Mouse (Mus musculus): ENCODE results near the gene Ppm1h.

DNA sequence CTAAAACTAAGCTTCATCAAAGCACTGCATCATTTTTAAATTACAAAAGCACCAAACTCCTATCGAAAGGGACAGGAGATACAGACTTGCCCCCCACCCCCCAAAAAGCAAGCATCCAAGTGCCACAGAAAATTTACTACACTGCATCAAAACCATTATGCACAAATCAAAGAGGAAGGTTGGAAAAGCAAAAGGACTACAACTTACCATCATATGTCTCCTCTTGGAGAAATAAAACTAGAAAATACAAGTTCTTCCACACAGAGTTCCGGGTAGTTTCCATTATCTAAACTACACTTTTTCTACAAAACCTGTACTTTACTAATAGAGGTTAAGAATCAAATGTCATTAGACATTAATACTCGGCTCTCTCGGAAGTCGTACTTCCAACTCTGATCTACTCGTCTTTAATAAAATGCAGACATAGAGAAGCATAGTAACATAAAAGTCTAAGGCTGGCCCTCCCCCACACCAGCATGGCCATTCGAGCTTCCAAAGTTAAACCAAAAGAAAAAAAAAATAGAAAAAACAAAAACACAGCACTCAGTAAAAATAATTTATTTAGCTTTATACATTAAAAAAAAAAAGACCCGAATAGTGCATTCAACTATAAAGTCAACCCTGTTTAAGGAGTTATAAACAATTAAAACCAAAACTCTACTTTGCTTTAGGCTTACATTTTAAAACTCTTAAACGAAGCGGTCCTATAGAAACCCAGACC lies 306.1 kb downstream of the Ppm1h start:
- TF ChIP-seq CTCF (IDR thresholded peaks at IDR 0.05; ENCODE audit: control insufficient read depth, insufficient read depth, low read length) (no peak), POLR2A (IDR thresholded peaks at IDR 0.05; ENCODE audit: borderline replicate concordance, control insufficient read depth, low read depth, low read length) (no peak)

Measured in bone marrow, adult 2 months (tissue).